Mouse (Mus musculus) kidney, postnatal 0 days (tissue): ENCODE measurements around the gene Arpc1a. TPM values are rescaled to one million over a fixed set of nuclear protein-coding genes. Genes with fewer than 3 reads are reported as not detected.

Experiments
- ATAC-seq: fragments of 200-750 bp; cut with Nextera tagmentation; replicated peaks from 2 replicates; pipeline ENCODE4 v1.8.0; 2017; ENCODE audit warnings: low read depth, moderate number of reproducible peaks, moderate TSS enrichment, moderate library complexity; ENCODE audit not compliant: low FRiP score
- DNase-seq: peaks from one replicate; pipeline ENCODE4 v3.0.0-alpha.2; 2016; ENCODE audit warnings: low spot score
- H3K27ac ChIP-seq: fragments of 300-500 bp; sonication (generic); 2 replicates; pipeline ENCODE4 v1.5.1; 2014; ENCODE audit warnings: mild to moderate bottlenecking
- H3K27me3 ChIP-seq: fragments of 300-500 bp; sonication (generic); 2 replicates; pipeline ENCODE4 v1.6.1; 2014; ENCODE audit warnings: low read length, mixed read lengths; ENCODE audit not compliant: insufficient read depth
- H3K36me3 ChIP-seq: fragments of 300-500 bp; sonication (generic); 2 replicates; pipeline ENCODE4 v1.6.1; 2014; ENCODE audit warnings: low read length, mixed read lengths; ENCODE audit not compliant: insufficient read depth
- H3K4me1 ChIP-seq: fragments of 300-500 bp; sonication (generic); replicated peaks from 2 replicates; pipeline ENCODE4 v1.6.1; 2014; ENCODE audit warnings: antibody characterized with exemption, low read length, mixed read lengths; ENCODE audit not compliant: insufficient read depth
- H3K4me2 ChIP-seq: fragments of 300-500 bp; sonication (generic); 2 replicates; pipeline ENCODE4 v1.6.1; 2014; ENCODE audit warnings: mild to moderate bottlenecking, low read length, moderate library complexity, mixed read lengths
- H3K4me3 ChIP-seq: fragments of 300-500 bp; sonication (generic); replicated peaks from 2 replicates; pipeline ENCODE4 v1.5.1; 2014; ENCODE audit warnings: low read depth, low read length
- H3K9ac ChIP-seq: fragments of 300-500 bp; sonication (generic); 2 replicates; pipeline ENCODE4 v1.6.1; 2014; ENCODE audit warnings: low read depth, low read length
- H3K9me3 ChIP-seq: fragments of 300-500 bp; sonication (generic); replicated peaks from 2 replicates; pipeline ENCODE4 v1.6.1; 2016; ENCODE audit warnings: low read length, inconsistent platforms, mixed read lengths
- CTCF ChIP-seq: IDR thresholded peaks from 2 replicates; pipeline ENCODE4 v1.5.1; 2016; ENCODE audit warnings: antibody characterized with exemption, low read depth, mild to moderate bottlenecking, moderate library complexity
- WGBS: fragments of 180-500 bp; shearing (Covaris S2); extraction: QIAGEN DNeasy Blood & Tissue Kit; methylation state at CpG from one replicate; pipeline ENCODE4 v1.1.7; 2014; 5-methylcytosine and 5-hydroxymethylcytosine counted together
- polyA plus RNA-seq: library from polyadenylated mRNA; unstranded; fragments of >200 nt; fragmentation: Nextera tagmentation; extraction: Ambion mirVana; gene quantifications from 2 replicates; pipeline ENCODE4 v1.2.1, GENCODE M21; 2015

The Arpc1a gene
- polyA plus RNA-seq, 1 experiment from 2014 or later = 145 TPM

- TF ChIP-seq CTCF = no peak
- Histone ChIP-seq H3K27me3 (no peaks in the 10 kb centered on the region), H3K27ac (no peak overlapping the region), H3K4me1 (no peaks in the 10 kb centered on the region), H3K9ac (no peak overlapping the region), H3K9me3 (no peaks in the 10 kb centered on the region), H3K36me3 (peaks cover 95% of the 10 kb centered on the region), H3K4me2 (no peak overlapping the region), H3K4me3 (no peak overlapping the region)
- peak; percentile 66 for ATAC-seq
- no peak for DNase-seq
- 76% methylated on average over 5 of the region's 5 CpGs for WGBS
Observed at GRCm38 (mm10) chr5:145147748-145148147, 64.1 kb downstream of the Arpc1a start.

- Histone ChIP-seq H3K27ac (no peak overlapping the region), H3K27me3 (no peaks in the 10 kb centered on the region), H3K4me3 (no peak overlapping the region), H3K4me2 (no peak overlapping the region), H3K9ac (no peak overlapping the region), H3K4me1 (no peaks in the 10 kb centered on the region), H3K9me3 (no peaks in the 10 kb centered on the region), H3K36me3 (peaks cover 87% of the 10 kb centered on the region)
- ATAC-seq (no peak), DNase-seq (no peak)
- WGBS = 92% methylated on average over 6 of the region's 6 CpGs
- TF ChIP-seq CTCF = no peak
Observed at GRCm38 (mm10) chr5:145149294-145149693, 65.7 kb downstream of the Arpc1a start.

- no peaks in the 10 kb centered on the region for H3K27me3 ChIP-seq
- H3K9me3 ChIP-seq = no peaks in the 10 kb centered on the region
- H3K27ac ChIP-seq = no peak overlapping the region
- H3K4me2 ChIP-seq = no peak overlapping the region
- peaks cover 72% of the 10 kb centered on the region for H3K36me3 ChIP-seq
- TF ChIP-seq CTCF = no peak
- no peak for DNase-seq
- no peak for ATAC-seq
- 94% methylated on average over 5 of the region's 5 CpGs for WGBS
- H3K4me1 ChIP-seq = no peaks in the 10 kb centered on the region
- no peak overlapping the region for H3K4me3 ChIP-seq
- H3K9ac ChIP-seq = no peak overlapping the region
Observed at GRCm38 (mm10) chr5:145152690-145153089, 69.1 kb downstream of the Arpc1a start.

Other genes starting within 250 kb of the Arpc1a start
- 12.6 and 13.4 TPM in 2 replicates for gene Smurf1, start 118.0 kb upstream of the Arpc1a start, polyA plus RNA-seq
- not detected in 2 replicates for gene Gm4871, start 51.1 kb upstream of the Arpc1a start, polyA plus RNA-seq
- gene 1700018F24Rik, start 40.8 kb upstream of the Arpc1a start, polyA plus RNA-seq = not detected in 2 replicates
- gene Kpna7, start 200 bp downstream of the Arpc1a start, polyA plus RNA-seq = not detected in 2 replicates
- 261 and 283 TPM in 2 replicates for gene Arpc1b, start 30.4 kb downstream of the Arpc1a start, polyA plus RNA-seq
- 89.9 and 95.7 TPM in 2 replicates for gene Pdap1, start 56.4 kb downstream of the Arpc1a start, polyA plus RNA-seq
- 185 and 186 TPM in 2 replicates for gene Bud31, start 56.5 kb downstream of the Arpc1a start, polyA plus RNA-seq
- 14.7 and 15.2 TPM in 2 replicates for gene Ptcd1, start 83.3 kb downstream of the Arpc1a start, polyA plus RNA-seq
- 35.5 and 38.5 TPM in 2 replicates for gene Cpsf4, start 83.4 kb downstream of the Arpc1a start, polyA plus RNA-seq
- 678 and 711 TPM in 2 replicates for gene Atp5j2, start 108.2 kb downstream of the Arpc1a start, polyA plus RNA-seq
- gene Zkscan14, start 118.0 kb downstream of the Arpc1a start, polyA plus RNA-seq = 10.1 and 11.5 TPM in 2 replicates
- gene Zkscan5, start 120.7 kb downstream of the Arpc1a start, polyA plus RNA-seq = 10.4 and 10.8 TPM in 2 replicates
- gene Zfp655, start 147.9 kb downstream of the Arpc1a start, polyA plus RNA-seq = 30.6 and 37.8 TPM in 2 replicates
- 0.26 and 0.57 TPM in 2 replicates for gene Zscan25, start 196.7 kb downstream of the Arpc1a start, polyA plus RNA-seq